Mouse (Mus musculus) neutrophil, adult 5-6 weeks (primary cell): ENCODE measurements at regions not wholly inside any gene's neighbourhood (a gene's known extent, or its start where the extent isn't known, plus 50 kb on each side); places are given as distances from the start of the nearest gene placed in this dataset.

Experiments used
- ATAC-seq: fragments of 151-379, 151-347 bp; 2 replicates; pipeline ENCODE4 v1.8.0; 2017; ENCODE audit warnings: mild to moderate bottlenecking, moderate TSS enrichment; ENCODE audit not compliant: insufficient number of reproducible peaks, poor library complexity, low FRiP score, severe bottlenecking; ENCODE audit errors: extremely low read depth

GRCm38 (mm10) chr10:44849016-44849415, 218.0 kb upstream of the Prep start:
- ATAC-seq: no peak

- ATAC-seq: no peak
These were observed 220.2 kb upstream of the Prep start for GRCm38 (mm10) chr10:44846765-44847164.

GRCm38 (mm10) chr10:44846149-44846548, 220.9 kb upstream of the Prep start:
- ATAC-seq: no peak

GRCm38 (mm10) chr10:44840449-44840848, 226.6 kb upstream of the Prep start:
- ATAC-seq: no peak

GRCm38 (mm10) chr10:44832455-44832854, 234.5 kb upstream of the Prep start:
- ATAC-seq: no peak

- no peak for ATAC-seq
These were observed 240.7 kb upstream of the Prep start for GRCm38 (mm10) chr10:44826271-44826670.

- no peak for ATAC-seq
These were observed 245.3 kb upstream of the Prep start for GRCm38 (mm10) chr10:44821666-44822065.

GRCm38 (mm10) chr10:44820379-44820778, 246.6 kb upstream of the Prep start:
- ATAC-seq: no peak

- no peak for ATAC-seq
These were observed 247.6 kb upstream of the Prep start for GRCm38 (mm10) chr10:44819361-44819760.

- no peak for ATAC-seq
These were observed 248.4 kb upstream of the Prep start for GRCm38 (mm10) chr10:44818615-44819014.

- ATAC-seq: no peak
These were observed 267.9 kb upstream of the Prdm1 start for GRCm38 (mm10) chr10:44796205-44796604.

- ATAC-seq: no peak
These were observed 257.1 kb upstream of the Prdm1 start for GRCm38 (mm10) chr10:44785386-44785785.

GRCm38 (mm10) chr10:44780381-44780958, 252.2 kb upstream of the Prdm1 start:
- no peak for ATAC-seq

GRCm38 (mm10) chr10:44779568-44780207, 251.4 kb upstream of the Prdm1 start:
- ATAC-seq: no peak

- no peak for ATAC-seq
These were observed 248.9 kb upstream of the Prdm1 start for GRCm38 (mm10) chr10:44777214-44777613.

GRCm38 (mm10) chr10:44776175-44776574, 247.9 kb upstream of the Prdm1 start:
- no peak for ATAC-seq

- ATAC-seq: no peak
These were observed 237.2 kb upstream of the Prdm1 start for GRCm38 (mm10) chr10:44765527-44765926.

- no peak for ATAC-seq
These were observed 234.8 kb upstream of the Prdm1 start for GRCm38 (mm10) chr10:44763102-44763501.

GRCm38 (mm10) chr10:44762068-44762467, 233.8 kb upstream of the Prdm1 start:
- ATAC-seq: no peak

- ATAC-seq: no peak
These were observed 233.0 kb upstream of the Prdm1 start for GRCm38 (mm10) chr10:44761324-44761723.
